Mouse (Mus musculus): ENCODE measurements around the gene Car10. TPM values are rescaled to one million over a fixed set of nuclear protein-coding genes. Genes with fewer than 3 reads are reported as not detected.

The Car10 gene
- polyA plus RNA-seq, 2 experiments from 2014 or later = 0.12 TPM; not detected in 1

GRCm38 (mm10) chr11:93587788-93588187 lies 490.0 kb downstream of the Car10 start:
- ATAC-seq = no peak

DNA sequence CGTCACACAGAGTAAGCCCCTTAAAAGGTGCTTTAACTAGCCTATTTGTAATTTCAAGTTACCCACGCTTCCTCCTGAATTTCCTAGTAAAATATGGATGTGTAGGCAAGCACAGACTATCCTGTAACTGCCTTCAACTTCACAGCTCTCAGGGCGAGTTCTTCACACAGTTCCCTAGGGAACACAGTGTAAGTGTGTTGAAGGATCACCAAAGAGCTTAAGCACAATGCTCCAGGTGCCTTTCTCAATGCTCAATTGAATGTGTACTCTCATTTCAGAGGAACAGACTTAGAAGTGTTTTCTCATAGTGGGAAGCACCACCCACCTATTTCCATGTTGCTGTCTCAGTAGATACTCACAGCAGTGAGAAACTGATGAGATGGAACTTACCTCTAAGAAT lies 492.8 kb downstream of the Car10 start:
- no peak for ATAC-seq

DNA sequence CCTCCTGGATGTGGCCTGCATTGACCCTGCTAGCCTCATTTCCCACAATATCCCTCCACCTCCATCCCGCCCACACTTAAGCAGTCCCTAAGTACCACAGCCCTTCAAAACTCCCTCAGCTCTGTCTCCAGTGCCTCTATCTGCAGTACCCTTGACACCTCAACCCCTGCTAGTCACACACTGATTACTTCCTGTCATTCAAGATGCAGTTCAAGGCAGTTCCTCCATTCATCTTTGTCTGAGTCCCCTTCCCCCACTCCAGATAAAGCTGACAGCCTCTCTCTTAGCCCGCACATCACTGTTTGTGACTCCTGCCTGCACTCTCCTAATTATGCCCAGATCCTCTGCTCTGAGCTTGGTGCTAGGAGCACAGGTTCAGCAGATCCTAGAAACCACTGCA lies 496.2 kb downstream of the Car10 start:
- no peak for ATAC-seq

- no peak for ATAC-seq
Measured at GRCm38 (mm10) chr11:93598175-93598574, 500.3 kb downstream of the Car10 start.

GRCm38 (mm10) chr11:93599755-93600154 lies 501.9 kb downstream of the Car10 start:
- no peak for ATAC-seq

DNA sequence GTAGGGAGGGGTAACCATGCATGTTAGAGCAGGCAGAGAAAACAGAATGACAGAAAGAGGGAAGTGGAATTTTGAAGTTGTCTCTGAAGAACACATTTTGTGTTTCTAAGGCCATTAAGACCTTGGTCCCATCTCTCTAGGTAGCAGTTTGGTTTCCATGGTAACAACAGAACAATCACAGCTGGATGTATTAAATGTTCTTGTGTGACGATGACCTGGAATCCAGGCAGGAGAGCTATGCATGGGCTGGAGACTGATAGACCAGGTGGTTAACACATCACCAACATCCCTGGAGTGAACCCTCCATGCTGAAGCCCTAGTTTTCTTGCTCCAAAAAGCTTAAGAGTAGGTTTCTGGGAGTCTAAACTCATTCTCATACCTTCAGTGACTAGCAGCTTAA lies 505.7 kb downstream of the Car10 start:
- no peak for ATAC-seq

DNA sequence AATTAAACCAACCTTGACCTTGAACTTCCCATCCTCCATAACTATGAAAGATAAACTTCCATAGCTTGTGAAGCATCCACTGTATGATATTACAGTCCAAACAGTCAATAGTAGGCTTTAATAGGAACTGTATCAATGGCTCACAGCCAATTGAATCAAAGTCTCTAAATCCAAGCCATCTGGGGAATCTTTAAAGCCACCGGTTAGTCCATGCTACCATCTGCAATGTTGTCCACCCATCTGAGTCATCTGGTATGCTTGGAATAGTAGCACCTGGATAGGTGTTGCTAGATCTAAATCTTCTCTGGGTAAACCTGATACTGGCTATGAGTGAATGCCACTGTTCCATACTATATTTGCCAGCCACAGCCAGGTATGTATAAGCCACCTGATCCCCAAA lies 509.3 kb downstream of the Car10 start:
- no peak for ATAC-seq

- no peak for ATAC-seq
Measured at GRCm38 (mm10) chr11:93608716-93609115, 510.9 kb downstream of the Car10 start.

DNA sequence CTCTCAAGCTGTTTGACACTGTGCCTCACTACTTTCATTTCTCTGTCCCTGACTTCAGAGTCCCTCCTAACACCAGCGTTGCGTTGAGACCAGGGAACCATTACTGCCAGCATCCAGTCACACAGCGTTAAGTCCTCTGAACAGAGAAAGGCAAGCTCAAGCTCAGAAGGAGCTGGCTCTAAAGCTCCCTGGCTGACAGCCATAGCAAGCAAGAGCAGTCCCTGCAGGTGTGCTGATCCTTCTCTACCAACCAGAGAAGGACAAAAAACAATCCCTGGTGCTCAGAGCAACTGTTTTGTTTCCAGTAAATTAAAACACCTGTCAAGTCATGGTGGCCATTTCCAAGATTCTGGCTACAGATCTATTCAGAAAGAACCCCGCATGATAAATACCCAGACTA lies 514.2 kb downstream of the Car10 start:
- ATAC-seq = no peak

- no peak for ATAC-seq
Measured at GRCm38 (mm10) chr11:93614851-93615250, 517.0 kb downstream of the Car10 start.

DNA sequence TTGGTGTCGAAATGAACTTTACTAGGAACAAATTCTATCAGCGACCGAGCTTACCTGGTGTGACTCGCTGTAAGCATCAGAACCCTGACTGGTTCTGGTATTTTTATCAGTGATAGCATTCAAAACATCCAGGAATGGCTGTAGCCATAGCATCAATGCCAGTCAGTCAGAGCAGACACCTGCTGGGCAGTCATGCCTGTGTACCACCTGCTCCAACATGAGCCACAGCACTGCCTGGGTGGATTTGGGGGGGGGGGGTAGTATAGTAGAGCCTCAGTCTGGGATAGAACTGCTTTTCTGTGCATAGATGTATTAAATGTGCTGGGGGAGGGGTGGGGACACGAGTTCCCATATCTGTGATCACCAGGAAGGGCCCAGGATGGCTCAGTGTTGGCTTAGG lies 525.8 kb downstream of the Car10 start:
- no peak for ATAC-seq

GRCm38 (mm10) chr11:93639410-93639809 lies 541.6 kb downstream of the Car10 start:
- no peak for ATAC-seq

GRCm38 (mm10) chr11:93640954-93641353 lies 543.1 kb downstream of the Car10 start:
- no peak for ATAC-seq

DNA sequence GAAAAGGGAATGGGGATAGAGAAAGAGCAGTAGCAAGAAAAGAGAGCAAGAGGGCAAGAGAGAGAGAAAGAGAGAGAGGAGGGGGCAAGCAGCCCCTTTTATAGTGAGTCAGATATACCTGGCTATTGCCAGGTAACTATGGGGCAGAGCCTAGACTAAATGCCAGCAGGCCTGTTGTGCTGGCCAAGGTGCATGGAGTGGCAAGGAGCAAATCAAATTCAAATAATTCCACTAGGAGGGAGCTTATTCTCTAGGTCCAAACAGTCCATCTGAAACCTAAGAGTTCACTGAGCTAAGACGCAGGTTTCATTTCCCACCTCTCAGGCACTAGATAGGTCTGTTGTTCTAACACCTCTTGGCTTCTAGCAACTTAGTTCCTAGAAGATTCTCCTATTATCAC lies 544.5 kb downstream of the Car10 start:
- no peak for ATAC-seq

- ATAC-seq = no peak
Measured at GRCm38 (mm10) chr11:93643006-93643405, 545.2 kb downstream of the Car10 start.

DNA sequence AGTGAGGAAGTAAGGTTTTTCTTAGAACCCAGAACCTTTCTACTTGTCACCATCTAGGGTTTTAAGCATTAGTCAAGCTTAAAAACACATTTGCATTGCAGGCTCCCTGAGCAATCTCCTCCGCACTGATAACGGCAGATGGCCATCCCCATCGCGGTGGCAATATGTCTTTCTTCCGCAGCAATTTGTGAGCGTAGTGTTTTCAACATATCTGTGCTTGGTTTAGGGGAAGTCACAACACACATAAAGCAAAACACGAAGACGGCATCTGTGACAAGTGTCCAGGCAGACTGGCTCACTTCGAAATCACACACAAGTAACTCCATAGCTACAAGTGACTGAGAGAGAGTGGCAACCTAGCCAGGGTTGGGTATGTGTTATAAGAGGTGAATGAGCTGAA lies 545.6 kb downstream of the Car10 start:
- no peak for ATAC-seq

- ATAC-seq = no peak
Measured at GRCm38 (mm10) chr11:93646216-93646615, 548.4 kb downstream of the Car10 start.
